Mouse (Mus musculus) hematopoietic multipotent progenitor cell, adult 10-12 weeks (in vitro differentiated cells): ENCODE data around the gene Rnf208. TPM values are rescaled to one million over a fixed set of nuclear protein-coding genes. Genes with fewer than 3 reads are reported as not detected.

Experiments used
- polyA plus RNA-seq: library from polyadenylated mRNA; stranded (reverse); fragments of >175 nt; gene quantifications from 2 replicates; pipeline ENCODE4 v1.2.3, GENCODE M21; 2012; ENCODE audit warnings: low replicate concordance

Rnf208 gene
- polyA plus RNA-seq = 1.9 and 6.1 TPM in 2 replicates

GRCm38 (mm10) chr2:25242101-25242506 is at the start of gene Rnf208, which contains the start of gene Cysrt1:
Gene Rnf208, plus strand, starts transcription at chr2:25242255.
Gene Cysrt1, minus strand, starts transcription at chr2:25242452.

GRCm38 (mm10) chr2:25196172-25196954 is 45.7 kb upstream of the Rnf208 start, which contains the start of gene Tor4a:
Gene Tor4a, minus strand, starts transcription at chr2:25196886.

DNA sequence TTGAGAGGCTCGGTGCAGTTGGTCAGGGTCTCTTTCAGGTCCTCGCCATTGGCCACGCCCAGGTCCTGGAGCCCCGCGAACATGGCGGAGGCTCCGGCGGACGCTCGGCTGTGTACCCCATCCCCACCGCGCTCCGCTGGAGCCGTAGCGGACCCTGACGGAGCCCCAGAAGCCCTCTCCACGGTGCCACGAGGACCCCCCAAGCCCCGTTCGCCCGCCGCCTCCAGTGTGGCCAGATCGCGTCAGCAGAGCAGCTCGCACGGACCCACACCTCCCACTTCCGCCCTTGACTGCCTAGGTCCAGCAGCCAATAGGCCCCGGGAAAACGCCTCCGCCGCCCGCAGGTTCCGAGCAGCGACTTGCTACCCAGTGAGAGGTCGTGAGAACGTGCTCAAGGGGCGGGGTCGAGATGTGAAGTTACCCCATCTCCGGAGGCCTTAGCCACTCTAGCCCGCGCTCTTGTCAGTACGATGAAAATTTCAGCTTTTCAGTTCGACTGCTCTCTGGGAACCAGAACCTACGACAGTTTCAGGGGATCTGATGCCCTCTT is 30.9 kb upstream of the Rnf208 start, which contains the start of gene Nelfb:
Gene Nelfb, minus strand, starts transcription at position 369 of the 550 bp plus-strand sequence.

DNA sequence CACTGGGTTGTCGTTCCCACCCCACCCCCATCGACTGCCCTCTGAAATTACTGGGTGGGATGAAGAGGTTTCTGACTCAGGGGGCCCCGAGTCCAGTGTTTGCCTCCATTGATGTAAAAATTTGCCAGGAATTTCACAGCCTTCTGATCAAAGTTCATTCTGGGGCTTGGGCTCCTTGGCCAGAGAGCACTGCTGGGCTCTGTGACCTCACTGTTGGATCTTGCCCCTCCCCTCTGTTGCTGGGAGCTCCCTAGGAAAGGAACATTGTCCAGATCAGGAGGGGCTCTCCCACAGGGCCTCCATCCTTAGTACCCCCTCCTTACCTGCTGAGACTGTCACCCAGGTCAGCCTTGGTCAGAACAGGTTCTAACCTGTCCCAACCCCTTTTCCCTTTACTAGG is 27.6 kb upstream of the Rnf208 start, which contains the start of gene Stpg3:
Gene Stpg3, minus strand, starts transcription at position 194 of the 400 bp plus-strand sequence.

DNA sequence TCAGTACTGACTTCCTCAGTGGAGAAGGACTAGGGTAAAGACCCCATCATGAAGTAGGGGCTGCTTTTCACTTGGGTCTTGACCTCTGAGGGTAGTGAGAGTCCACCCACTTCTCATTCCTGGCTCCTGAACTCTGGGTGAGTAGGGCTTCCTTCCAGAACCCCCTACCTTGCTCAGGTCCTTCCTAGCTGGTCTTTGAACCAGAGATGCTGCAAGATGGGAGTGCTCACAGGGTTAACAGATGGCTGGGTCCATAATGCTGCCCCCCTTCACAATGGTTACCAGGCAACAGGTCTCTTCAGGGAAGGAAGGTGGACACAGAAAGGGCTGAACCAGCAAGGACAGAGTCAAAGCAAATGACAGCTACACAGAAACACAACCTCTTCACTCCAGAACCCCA is 23.6 kb upstream of the Rnf208 start, which contains the start of gene Fam166a:
Gene Fam166a, plus strand, starts transcription at position 301 of the 400 bp plus-strand sequence.

GRCm38 (mm10) chr2:25224492-25224765 is 17.6 kb upstream of the Rnf208 start, which contains the start of gene Tubb4b:
Gene Tubb4b, minus strand, starts transcription at chr2:25224702.

DNA sequence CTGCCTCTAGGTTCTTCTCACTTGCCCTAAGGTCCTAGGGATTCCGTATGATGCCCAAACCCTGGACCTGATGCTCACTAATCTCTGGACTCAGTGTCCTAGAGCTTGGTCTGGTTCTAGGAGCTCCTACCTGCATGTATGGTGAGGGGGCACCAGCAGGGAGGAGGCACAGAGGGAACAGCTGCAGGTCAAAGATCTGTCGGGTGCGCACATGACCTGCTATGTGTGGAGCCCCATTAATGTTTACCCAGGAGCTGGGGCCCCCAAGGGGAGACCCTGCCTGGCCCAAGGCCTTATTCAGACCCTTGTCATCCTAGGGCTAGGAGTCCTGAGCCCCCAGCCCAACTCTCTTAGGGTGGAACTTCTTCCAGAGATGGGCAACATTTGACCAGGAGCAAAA is 8.0 kb upstream of the Rnf208 start, which contains the start of gene Slc34a3:
Gene Slc34a3, minus strand, starts transcription at position 315 of the 400 bp plus-strand sequence.

DNA sequence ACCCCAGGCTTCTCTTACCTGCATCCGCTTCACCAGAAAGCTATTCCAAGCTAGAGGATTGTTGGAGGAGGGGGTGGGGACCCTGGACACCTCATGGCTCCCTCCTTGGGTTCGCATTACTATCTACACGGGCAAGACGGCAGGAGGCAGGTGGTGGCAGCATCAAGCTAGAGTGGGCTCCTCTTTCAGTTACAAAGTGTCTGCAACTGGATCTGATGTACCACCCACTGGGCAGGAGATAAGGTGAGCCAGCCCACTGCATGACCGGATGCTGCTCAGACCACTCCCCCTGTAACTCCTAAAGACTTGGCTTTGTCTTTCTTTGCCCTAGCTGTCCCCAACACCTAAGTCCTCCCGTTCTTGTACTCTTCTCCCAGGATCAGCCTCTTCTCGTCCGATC is 5.4 kb upstream of the Rnf208 start, which contains the start of gene Rnf224:
Gene Rnf224, minus strand, starts transcription at position 174 of the 400 bp plus-strand sequence.

DNA sequence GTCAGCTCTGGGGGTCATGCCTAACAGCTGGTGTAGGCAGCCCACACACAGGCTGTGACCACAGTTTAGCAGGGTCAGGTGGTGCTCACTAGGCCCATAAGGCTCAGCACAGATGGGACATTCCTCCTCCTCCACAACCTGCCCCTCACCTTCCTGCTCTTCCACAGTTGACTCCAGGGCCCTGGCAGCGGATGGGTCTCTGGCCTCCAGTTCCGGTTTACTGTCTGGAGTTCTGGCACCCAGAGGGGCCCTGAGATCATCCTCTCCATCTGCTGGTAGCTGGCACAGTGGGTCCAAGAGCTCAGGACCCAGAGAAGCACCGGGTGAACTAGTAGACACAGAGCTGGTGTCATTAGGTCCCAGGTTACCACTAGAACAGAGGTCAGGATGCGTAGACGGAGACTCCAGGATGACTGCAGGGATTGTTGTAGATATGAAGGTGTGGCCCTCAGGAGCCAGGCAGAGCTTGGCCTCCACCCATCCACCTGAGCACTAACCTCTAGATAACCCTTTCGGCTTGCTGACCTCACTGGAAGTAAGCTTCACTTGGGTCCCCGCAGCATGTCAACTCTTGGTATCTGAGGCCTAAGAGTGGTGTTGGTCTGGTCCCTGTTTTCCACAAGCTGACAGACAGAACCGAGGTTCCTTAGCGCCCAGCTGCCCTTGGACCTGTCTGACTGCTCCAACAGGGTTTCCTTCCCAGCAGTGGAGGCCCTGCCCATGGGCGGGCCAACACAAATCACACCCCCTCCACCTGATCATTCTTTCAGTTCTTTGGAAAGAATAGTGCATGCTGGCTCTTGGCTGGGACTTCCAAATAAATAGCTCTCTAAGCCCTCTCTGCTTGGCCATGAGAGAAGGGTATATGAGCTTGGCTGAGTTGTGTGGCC is 4.4 kb downstream of the Rnf208 start, which contains the start of gene AL732309.1:
Gene AL732309.1, minus strand, starts transcription at position 681 of the 890 bp plus-strand sequence.

DNA sequence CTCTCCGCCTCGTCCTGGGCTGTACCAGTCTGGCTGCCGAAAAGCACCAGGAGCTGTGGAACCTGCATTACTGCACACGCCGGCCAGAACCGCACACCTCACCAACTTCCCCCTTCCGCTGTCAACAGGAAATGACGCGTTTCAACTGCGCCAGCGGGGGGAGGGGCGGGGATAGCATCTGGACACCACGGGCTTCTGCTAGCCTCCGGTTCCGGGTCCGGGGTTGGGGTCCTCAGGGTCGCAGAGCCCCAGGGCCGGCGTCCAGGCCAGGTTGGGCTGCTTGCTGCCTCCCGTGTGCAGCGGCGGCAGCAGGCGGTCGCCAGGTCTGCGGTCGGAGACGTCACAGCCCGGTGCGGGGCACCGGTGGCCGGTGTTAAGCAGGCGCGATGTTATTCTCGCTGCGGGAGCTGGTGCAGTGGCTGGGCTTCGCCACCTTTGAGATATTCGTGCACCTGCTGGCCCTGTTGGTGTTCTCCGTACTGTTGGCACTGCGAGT is 13.3 kb downstream of the Rnf208 start, which contains the start of gene Tmem203:
Gene Tmem203, plus strand, starts transcription at position 156 of the 496 bp plus-strand sequence.

DNA sequence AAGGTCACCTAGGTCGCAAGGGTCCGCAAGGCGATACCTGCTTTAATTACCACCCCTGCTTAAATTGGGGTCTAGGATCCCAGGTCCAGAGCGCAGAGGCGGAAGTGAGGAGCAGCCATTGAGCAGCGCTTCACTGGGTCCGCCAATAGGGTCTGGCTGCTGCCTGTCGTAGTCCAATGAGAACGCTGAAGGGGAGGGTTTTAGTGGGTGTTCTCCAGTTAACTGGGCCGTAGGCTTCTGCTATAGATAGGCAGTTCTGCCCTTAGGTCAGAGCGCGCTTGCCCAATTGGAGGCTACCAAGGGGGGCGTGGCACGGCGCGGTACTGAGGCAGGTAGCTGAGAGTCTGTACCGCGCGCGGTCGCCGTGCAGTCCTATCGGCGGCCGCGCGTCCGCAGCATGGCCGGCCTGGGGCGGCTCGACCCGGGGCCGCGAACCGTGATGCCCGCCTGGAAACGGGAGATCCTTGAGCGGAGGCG is 20.3 kb downstream of the Rnf208 start, which contains the start of gene Tprn:
Gene Tprn, plus strand, starts transcription at position 328 of the 477 bp plus-strand sequence.

DNA sequence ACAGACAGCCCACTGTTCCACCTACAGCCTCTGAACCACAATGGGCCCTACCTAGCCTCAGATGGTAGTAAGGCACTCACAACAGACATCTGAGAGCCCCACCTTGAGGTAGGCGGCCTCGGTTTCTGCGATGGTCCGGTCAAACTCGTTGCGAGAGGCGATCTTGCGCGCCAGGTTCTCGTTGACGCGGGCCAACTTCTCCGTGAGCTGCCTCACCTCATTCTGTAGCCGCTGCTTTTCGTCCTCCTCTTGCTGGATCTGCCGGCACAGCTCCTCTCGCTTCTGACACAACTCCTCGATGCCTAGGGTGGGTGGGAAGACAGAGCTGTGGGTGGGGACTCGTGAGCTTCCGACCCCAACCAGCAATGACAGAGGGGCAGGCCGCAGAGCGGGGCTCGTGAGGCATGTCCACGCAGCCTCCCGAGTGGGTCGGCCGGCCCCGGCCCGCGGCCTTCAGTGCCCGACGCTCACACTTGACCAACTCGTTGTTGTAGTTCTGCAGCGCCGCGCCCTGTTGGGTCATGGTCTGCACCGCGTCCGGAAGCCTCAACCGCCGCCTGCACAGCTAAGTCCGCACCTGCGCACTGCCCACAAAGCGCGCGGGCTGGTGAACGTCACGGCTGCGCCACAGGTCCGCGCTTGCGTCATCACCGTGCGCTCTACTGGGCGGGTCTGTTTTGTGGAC is 29.9 kb downstream of the Rnf208 start, which contains the start of the genes Ssna1 and Anapc2:
Gene Ssna1, minus strand, starts transcription at position 612 of the 685 bp plus-strand sequence.
Gene Anapc2, plus strand, starts transcription at position 652 of the 685 bp plus-strand sequence.

DNA sequence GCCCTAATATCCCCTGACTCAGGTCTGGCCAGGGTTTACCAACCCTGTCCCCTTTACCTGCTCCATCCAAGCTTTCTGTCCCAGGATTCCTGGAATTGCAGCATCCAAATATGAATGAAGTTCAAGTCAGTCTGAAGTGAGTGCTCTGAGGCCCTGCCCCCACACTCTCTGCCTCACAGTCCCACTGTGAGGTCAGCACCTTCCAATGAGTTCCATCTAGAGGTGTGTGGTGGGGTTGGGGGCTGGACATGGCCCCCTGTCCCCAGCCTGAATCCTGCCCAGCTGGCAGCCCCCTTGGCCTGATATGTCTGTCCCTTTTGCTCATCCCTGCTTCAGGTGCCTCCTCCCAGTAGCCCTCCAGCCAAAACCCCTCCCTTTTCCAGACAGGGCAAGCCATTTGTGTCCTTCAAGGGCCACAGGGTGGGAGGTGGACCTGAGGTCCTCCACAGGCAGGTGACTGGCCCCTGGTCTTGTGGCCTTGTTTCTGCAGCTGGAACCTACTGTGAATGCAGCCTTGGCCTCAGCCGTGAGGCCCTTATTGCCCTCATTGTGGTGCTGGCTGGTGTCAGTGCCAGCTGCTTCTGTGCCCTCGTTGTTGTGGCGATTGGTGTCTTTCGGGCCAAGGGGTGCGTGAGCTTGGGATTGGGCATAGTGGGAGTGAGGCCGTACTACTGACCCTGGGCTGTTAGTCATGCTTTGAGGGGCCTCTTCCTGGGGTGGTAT is 46.0 kb downstream of the Rnf208 start, which contains the start of gene Tmem210:
Gene Tmem210, plus strand, starts transcription at position 219 of the 723 bp plus-strand sequence.

DNA sequence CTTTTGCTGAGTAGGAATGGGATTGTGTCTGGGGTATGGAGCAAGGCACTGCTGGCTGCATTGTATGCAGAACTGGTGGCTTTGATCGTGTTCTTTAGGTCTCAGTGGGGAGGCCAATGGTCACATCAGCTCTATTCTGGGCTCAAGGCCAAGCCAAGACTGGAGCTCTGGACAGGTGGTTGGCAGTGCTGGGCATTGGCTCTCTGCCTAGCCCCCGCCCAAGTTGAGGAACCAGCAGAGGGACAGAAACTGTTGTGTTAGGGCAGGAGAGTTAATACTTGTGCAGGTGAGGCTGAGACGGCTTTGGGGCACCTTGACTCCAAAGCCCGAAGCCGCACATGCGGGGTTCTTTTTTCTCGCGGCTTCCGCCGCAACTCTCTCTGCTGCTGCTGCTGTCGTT is 47.6 kb downstream of the Rnf208 start, which contains the start of gene Lrrc26:
Gene Lrrc26, plus strand, starts transcription at position 265 of the 400 bp plus-strand sequence.

Other genes starting within 250 kb of the Rnf208 start
- gene Nsmf, start 187.9 kb upstream of the Rnf208 start, polyA plus RNA-seq = 24.0 and 47.9 TPM in 2 replicates
- not detected in 2 replicates for gene Entpd8, start 162.0 kb upstream of the Rnf208 start, polyA plus RNA-seq
- gene Noxa1, start 147.1 kb upstream of the Rnf208 start, polyA plus RNA-seq = 0.07 and 0.45 TPM in 2 replicates
- 10.2 and 19.3 TPM in 2 replicates for gene Nrarp, start 61.5 kb upstream of the Rnf208 start, polyA plus RNA-seq
- 52.8 and 77.9 TPM in 2 replicates for gene Tor4a, start 45.4 kb upstream of the Rnf208 start, polyA plus RNA-seq
- 30.0 and 35.5 TPM in 2 replicates for gene Nelfb, start 30.8 kb upstream of the Rnf208 start, polyA plus RNA-seq
- 0.19 TPM in 1 of 2 replicates, not detected in the other for gene Stpg3, start 27.6 kb upstream of the Rnf208 start, polyA plus RNA-seq
- 0.13 TPM in 1 of 2 replicates, not detected in the other for gene Fam166a, start 23.5 kb upstream of the Rnf208 start, polyA plus RNA-seq
- 38.7 and 174 TPM in 2 replicates for gene Tubb4b, start 17.6 kb upstream of the Rnf208 start, polyA plus RNA-seq
- not detected in 2 replicates for gene Slc34a3, start 7.9 kb upstream of the Rnf208 start, polyA plus RNA-seq
- gene Rnf224, start 5.5 kb upstream of the Rnf208 start, polyA plus RNA-seq = 0.13 TPM in 1 of 2 replicates, not detected in the other
- not detected in 2 replicates for gene Cysrt1, start 197 bp downstream of the Rnf208 start, polyA plus RNA-seq
- gene AL732309.1, start 4.6 kb downstream of the Rnf208 start, polyA plus RNA-seq = 2.6 and 4.1 TPM in 2 replicates
- gene Tmem203, start 13.2 kb downstream of the Rnf208 start, polyA plus RNA-seq = 12.0 and 24.1 TPM in 2 replicates
- gene Tprn, start 20.4 kb downstream of the Rnf208 start, polyA plus RNA-seq = 25.3 and 55.9 TPM in 2 replicates
- 76.2 and 82.8 TPM in 2 replicates for gene Ssna1, start 30.2 kb downstream of the Rnf208 start, polyA plus RNA-seq
- gene Anapc2, start 30.2 kb downstream of the Rnf208 start, polyA plus RNA-seq = 19.8 and 24.6 TPM in 2 replicates
- gene Tmem210, start 45.9 kb downstream of the Rnf208 start, polyA plus RNA-seq = not detected in 2 replicates
- gene Lrrc26, start 47.7 kb downstream of the Rnf208 start, polyA plus RNA-seq = not detected in 2 replicates
- gene Grin1, start 76.9 kb downstream of the Rnf208 start, polyA plus RNA-seq = 0.03 TPM in 2 replicates
- gene Man1b1, start 90.1 kb downstream of the Rnf208 start, polyA plus RNA-seq = 24.2 and 25.3 TPM in 2 replicates
- 6.8 and 11.7 TPM in 2 replicates for gene Dpp7, start 114.1 kb downstream of the Rnf208 start, polyA plus RNA-seq
- 20.6 and 22.9 TPM in 2 replicates for gene Uap1l1, start 123.4 kb downstream of the Rnf208 start, polyA plus RNA-seq
- gene Sapcd2, start 130.1 kb downstream of the Rnf208 start, polyA plus RNA-seq = 6.3 and 11.6 TPM in 2 replicates
- gene Entpd2, start 153.6 kb downstream of the Rnf208 start, polyA plus RNA-seq = 0.10 TPM in 1 of 2 replicates, not detected in the other
- 3.8 and 4.4 TPM in 2 replicates for gene Npdc1, start 157.1 kb downstream of the Rnf208 start, polyA plus RNA-seq
- 4.5 and 10.9 TPM in 2 replicates for gene Fut7, start 181.0 kb downstream of the Rnf208 start, polyA plus RNA-seq
- 32.3 and 48.6 TPM in 2 replicates for gene Abca2, start 186.4 kb downstream of the Rnf208 start, polyA plus RNA-seq
- not detected in 2 replicates for gene Clic3, start 214.6 kb downstream of the Rnf208 start, polyA plus RNA-seq
- gene Paxx, start 218.8 kb downstream of the Rnf208 start, polyA plus RNA-seq = 82.6 and 103 TPM in 2 replicates
- gene Ptgds, start 227.8 kb downstream of the Rnf208 start, polyA plus RNA-seq = not detected in 2 replicates